Mouse (Mus musculus): ENCODE data around the gene Hspa1a. TPM values are rescaled to one million over a fixed set of nuclear protein-coding genes. Genes with fewer than 3 reads are reported as not detected.
"Not testable (repeated sequence)": the region's sequence is repeated elsewhere in the genome, so short reads cannot be mapped to it uniquely, and the experiment has no call there.

The Hspa1a gene
- polyA plus RNA-seq, 1 experiment from 2014 or later: 4.9 TPM

GRCm38 (mm10) chr17:34957291-34957690 is 14.7 kb downstream of the Hspa1a start:
- not testable (repeated sequence) for H3K27me3 ChIP-seq (ENCODE audit: control insufficient read depth, insufficient read depth, low read length); H3K4me2 ChIP-seq (replicated peaks; ENCODE audit: low read depth, low read length); H3K27ac ChIP-seq (ENCODE audit: low read length); ATAC-seq (ENCODE audit: insufficient number of reproducible peaks, insufficient read depth, low FRiP score, low read depth); H3K9me3 ChIP-seq (ENCODE audit: control insufficient read depth, low read depth, low read length); H3K9ac ChIP-seq (replicated peaks; ENCODE audit: low read depth, low read length); H3K4me3 ChIP-seq (ENCODE audit: low read depth, low read length); H3K36me3 ChIP-seq (ENCODE audit: control insufficient read depth, insufficient read depth, low read length)
- peaks cover 11% of the 10 kb centered on the region; the same call in 1 of the 2 replicates for H3K4me1 ChIP-seq (ENCODE audit: control insufficient read depth, insufficient read depth, low read length)
- WGBS: 12% methylated on average over 29 of the region's 40 CpGs

DNA sequence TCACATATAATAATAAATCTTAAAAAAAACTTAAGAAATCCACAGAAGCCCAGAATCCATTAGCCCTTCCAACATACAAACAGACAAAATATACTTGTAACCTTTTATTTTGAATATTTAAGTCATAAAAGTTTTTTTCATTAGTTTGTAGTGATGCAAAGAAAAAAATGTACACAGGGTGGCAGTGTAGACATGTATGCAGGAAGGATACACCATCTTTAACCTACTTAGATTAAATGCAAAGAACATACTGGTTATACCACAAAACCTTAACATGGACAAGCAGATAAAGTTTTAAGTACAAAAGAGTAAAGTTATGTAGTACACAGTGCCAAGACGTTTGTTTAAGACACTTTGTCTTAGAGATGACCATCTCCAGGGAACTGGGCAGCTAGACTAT is 15.6 kb downstream of the Hspa1a start:
- ATAC-seq (ENCODE audit: insufficient number of reproducible peaks, insufficient read depth, low FRiP score, low read depth): no peak
- no peak overlapping the region for H3K4me3 ChIP-seq (ENCODE audit: low read depth, low read length)
- peaks cover under 1% of the 10 kb centered on the region; the same call in 1 of the 2 replicates for H3K36me3 ChIP-seq (ENCODE audit: control insufficient read depth, insufficient read depth, low read length)
- H3K9ac ChIP-seq (replicated peaks; ENCODE audit: low read depth, low read length): no peak overlapping the region
- no peak overlapping the region for H3K4me2 ChIP-seq (replicated peaks; ENCODE audit: low read depth, low read length)
- WGBS: 41% methylated on average over 1 of the region's 1 CpGs
- H3K9me3 ChIP-seq (ENCODE audit: control insufficient read depth, low read depth, low read length): no peaks in the 10 kb centered on the region
- no peak overlapping the region for H3K27ac ChIP-seq (ENCODE audit: low read length)
- H3K4me1 ChIP-seq (ENCODE audit: control insufficient read depth, insufficient read depth, low read length): peaks cover 9% of the 10 kb centered on the region; the same call in 1 of the 2 replicates
- H3K27me3 ChIP-seq (ENCODE audit: control insufficient read depth, insufficient read depth, low read length): no peaks in the 10 kb centered on the region

DNA sequence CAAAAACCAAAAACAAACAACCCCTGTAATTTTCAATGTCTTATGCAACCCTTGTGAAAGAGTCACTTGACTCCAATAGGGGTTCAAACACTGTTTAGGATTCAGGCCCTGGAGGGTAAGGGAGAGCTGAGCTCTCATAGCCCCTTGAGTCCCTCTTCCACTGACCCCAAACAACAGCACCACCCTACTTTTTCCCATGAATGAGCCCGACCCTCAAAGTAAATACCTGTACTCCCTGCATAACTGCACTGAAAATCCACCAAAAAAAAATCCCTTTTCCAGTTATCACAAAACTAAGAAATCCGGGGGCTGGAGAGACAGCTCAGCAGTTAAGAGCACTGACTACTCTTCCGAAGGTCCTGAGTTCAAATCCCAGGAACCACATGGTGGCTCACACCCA is 16.1 kb downstream of the Hspa1a start:
- WGBS: 74% methylated on average over 3 of the region's 3 CpGs
- Histone ChIP-seq H3K9me3 (ENCODE audit: control insufficient read depth, low read depth, low read length) (no peaks in the 10 kb centered on the region), H3K4me2 (replicated peaks; ENCODE audit: low read depth, low read length) (no peak overlapping the region), H3K9ac (replicated peaks; ENCODE audit: low read depth, low read length) (no peak overlapping the region), H3K27me3 (ENCODE audit: control insufficient read depth, insufficient read depth, low read length) (no peaks in the 10 kb centered on the region), H3K4me1 (ENCODE audit: control insufficient read depth, insufficient read depth, low read length) (peaks cover 9% of the 10 kb centered on the region), H3K4me3 (ENCODE audit: low read depth, low read length) (no peak overlapping the region), H3K36me3 (ENCODE audit: control insufficient read depth, insufficient read depth, low read length) (peaks cover 5% of the 10 kb centered on the region), H3K27ac (ENCODE audit: low read length) (no peak overlapping the region)
- no peak for ATAC-seq (ENCODE audit: insufficient number of reproducible peaks, insufficient read depth, low FRiP score, low read depth)

DNA sequence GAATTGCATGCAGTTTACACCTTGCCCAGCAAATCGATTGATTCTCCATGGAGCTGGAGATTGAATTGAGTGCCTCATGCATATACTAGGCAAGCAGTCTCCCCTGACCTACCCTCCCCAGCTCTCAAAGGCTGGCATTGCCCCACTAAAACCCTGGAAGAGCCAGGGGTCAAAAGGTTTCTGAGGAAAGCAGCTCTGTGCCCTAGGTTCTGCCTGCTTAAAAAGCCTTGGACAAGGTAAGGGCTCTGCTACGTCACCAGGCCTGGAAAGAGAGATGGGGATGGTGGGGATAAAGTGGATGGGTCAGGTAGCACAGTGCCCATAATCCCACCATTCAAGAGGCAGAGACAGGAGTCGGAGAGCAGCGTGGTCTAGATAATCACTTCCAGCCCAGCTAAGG is 17.1 kb downstream of the Hspa1a start:
- H3K9ac ChIP-seq (replicated peaks; ENCODE audit: low read depth, low read length): no peak overlapping the region
- no peaks in the 10 kb centered on the region for H3K9me3 ChIP-seq (ENCODE audit: control insufficient read depth, low read depth, low read length)
- H3K4me3 ChIP-seq (ENCODE audit: low read depth, low read length): no peak overlapping the region
- no peak overlapping the region for H3K4me2 ChIP-seq (replicated peaks; ENCODE audit: low read depth, low read length)
- H3K4me1 ChIP-seq (ENCODE audit: control insufficient read depth, insufficient read depth, low read length): peaks cover 12% of the 10 kb centered on the region
- peaks cover 16% of the 10 kb centered on the region for H3K36me3 ChIP-seq (ENCODE audit: control insufficient read depth, insufficient read depth, low read length)
- no peak overlapping the region for H3K27ac ChIP-seq (ENCODE audit: low read length)
- no peak for ATAC-seq (ENCODE audit: insufficient number of reproducible peaks, insufficient read depth, low FRiP score, low read depth)
- 93% methylated on average over 4 of the region's 4 CpGs for WGBS
- no peaks in the 10 kb centered on the region for H3K27me3 ChIP-seq (ENCODE audit: control insufficient read depth, insufficient read depth, low read length)

- Histone ChIP-seq H3K27me3 (ENCODE audit: control insufficient read depth, insufficient read depth, low read length) (no peaks in the 10 kb centered on the region), H3K27ac (ENCODE audit: low read length) (no peak overlapping the region), H3K4me3 (ENCODE audit: low read depth, low read length) (no peak overlapping the region), H3K36me3 (ENCODE audit: control insufficient read depth, insufficient read depth, low read length) (peaks cover 22% of the 10 kb centered on the region), H3K4me1 (ENCODE audit: control insufficient read depth, insufficient read depth, low read length) (peaks cover 10% of the 10 kb centered on the region), H3K4me2 (replicated peaks; ENCODE audit: low read depth, low read length) (no peak overlapping the region), H3K9ac (replicated peaks; ENCODE audit: low read depth, low read length) (no peak overlapping the region), H3K9me3 (ENCODE audit: control insufficient read depth, low read depth, low read length) (no peaks in the 10 kb centered on the region)
- no peak for ATAC-seq (ENCODE audit: insufficient number of reproducible peaks, insufficient read depth, low FRiP score, low read depth)
- 90% methylated on average over 4 of the region's 4 CpGs for WGBS
Measured at GRCm38 (mm10) chr17:34953904-34954303, 18.1 kb downstream of the Hspa1a start.

DNA sequence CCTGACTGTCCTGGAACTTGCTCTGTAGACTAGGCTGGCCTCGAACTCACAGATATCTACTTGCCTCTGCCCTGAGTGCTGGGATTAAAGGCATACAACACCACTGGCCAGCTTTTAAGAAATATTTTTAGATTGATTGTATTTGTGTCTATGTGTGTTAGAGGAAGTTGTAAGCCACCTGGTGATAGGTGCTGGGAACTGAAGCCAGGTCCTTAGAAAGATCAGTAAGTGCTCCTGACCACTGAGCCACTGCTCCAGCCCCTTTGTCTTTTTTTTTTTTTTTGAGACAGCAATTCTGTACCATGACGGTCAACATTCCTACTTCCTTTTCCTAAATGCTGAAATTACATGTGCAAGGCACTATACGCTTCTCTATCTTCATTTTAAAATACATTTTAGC is 18.7 kb downstream of the Hspa1a start:
- Histone ChIP-seq H3K9me3 (ENCODE audit: control insufficient read depth, low read depth, low read length) (no peaks in the 10 kb centered on the region), H3K4me1 (ENCODE audit: control insufficient read depth, insufficient read depth, low read length) (peaks cover 10% of the 10 kb centered on the region), H3K9ac (replicated peaks; ENCODE audit: low read depth, low read length) (no peak overlapping the region), H3K27me3 (ENCODE audit: control insufficient read depth, insufficient read depth, low read length) (no peaks in the 10 kb centered on the region), H3K4me3 (ENCODE audit: low read depth, low read length) (no peak overlapping the region), H3K27ac (ENCODE audit: low read length) (no peak overlapping the region), H3K4me2 (replicated peaks; ENCODE audit: low read depth, low read length) (peak overlapping the region; percentile 76), H3K36me3 (ENCODE audit: control insufficient read depth, insufficient read depth, low read length) (peaks cover 22% of the 10 kb centered on the region)
- WGBS: 79% methylated on average over 3 of the region's 3 CpGs
- no peak for ATAC-seq (ENCODE audit: insufficient number of reproducible peaks, insufficient read depth, low FRiP score, low read depth)

DNA sequence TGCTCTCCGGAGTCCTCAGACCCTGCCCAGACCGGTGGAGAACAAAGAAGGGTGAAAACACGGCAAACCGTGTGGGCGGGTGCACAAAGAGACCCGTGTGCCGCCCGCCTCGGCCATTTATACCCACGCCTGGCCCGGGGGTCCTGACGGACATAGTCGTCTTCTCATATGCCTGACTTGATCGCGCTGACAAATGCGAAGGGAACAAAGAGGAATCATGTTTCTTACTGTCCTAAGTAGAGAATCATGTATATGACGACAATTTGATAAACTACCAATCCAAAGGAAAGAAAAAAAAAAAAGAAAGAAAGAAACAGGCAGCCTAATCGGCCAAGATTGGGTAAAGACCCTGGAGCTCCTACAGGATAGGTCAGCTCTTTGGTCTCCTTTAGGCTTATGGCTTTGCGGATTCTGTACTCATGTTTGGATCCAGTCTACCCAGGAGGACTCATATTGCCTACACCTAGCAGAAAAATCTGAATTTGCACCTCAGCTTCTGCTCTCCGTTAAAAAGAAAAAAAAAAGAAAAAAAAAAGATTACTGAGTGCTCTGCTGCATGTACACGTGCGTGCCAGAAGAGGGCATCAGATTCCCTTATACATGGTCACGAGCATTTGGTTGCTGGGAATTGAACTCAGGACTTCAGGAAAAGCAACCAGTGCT is 19.4 kb downstream of the Hspa1a start:
- H3K4me2 ChIP-seq (replicated peaks; ENCODE audit: low read depth, low read length): peak overlapping the region; percentile 76
- H3K9ac ChIP-seq (replicated peaks; ENCODE audit: low read depth, low read length): peak overlapping the region; percentile 99
- peaks cover 10% of the 10 kb centered on the region for H3K4me1 ChIP-seq (ENCODE audit: control insufficient read depth, insufficient read depth, low read length)
- no peaks in the 10 kb centered on the region for H3K9me3 ChIP-seq (ENCODE audit: control insufficient read depth, low read depth, low read length)
- ATAC-seq (ENCODE audit: insufficient number of reproducible peaks, insufficient read depth, low FRiP score, low read depth): peak; percentile 79
- peak overlapping the region; percentile 92 for H3K27ac ChIP-seq (ENCODE audit: low read length)
- peaks cover 22% of the 10 kb centered on the region for H3K36me3 ChIP-seq (ENCODE audit: control insufficient read depth, insufficient read depth, low read length)
- peak overlapping the region; percentile 98 for H3K4me3 ChIP-seq (ENCODE audit: low read depth, low read length)
- under 1% methylated on average over 23 of the region's 23 CpGs for WGBS
- H3K27me3 ChIP-seq (ENCODE audit: control insufficient read depth, insufficient read depth, low read length): no peaks in the 10 kb centered on the region

DNA sequence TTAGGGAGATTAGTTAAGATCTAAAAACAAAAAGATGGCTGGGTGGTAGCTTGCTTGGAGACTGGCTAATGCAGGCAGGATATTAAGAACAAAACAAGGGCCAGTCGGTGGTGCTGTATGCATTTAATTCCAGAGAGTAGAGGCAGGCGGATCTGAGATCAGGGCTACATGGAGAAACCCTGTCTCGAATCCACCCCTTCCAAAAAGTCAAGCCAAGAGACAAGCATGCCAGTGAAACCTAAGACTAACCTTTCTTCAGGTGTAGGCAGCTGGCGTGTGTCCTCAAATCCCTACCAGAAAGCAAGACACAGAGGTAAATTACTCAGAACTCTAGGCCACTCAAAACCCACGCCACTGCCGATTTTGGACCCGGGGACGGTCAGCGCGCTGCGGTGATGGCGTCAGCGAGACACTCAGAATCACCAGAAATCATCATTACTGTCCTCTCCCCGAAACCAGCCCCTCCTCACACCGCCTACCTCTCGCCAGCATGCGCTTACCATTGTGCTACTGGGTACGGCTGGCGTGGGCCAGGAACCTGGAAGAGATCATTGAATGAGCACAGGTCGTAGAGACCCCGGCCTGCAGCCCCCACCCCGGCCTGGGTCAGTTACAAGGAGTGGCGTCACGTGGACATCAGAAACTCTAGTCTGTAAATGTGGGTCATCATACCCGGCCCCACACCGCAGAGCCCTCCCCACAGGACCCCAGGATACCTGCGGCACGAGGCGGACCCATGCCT is 20.1 kb downstream of the Hspa1a start:
- no peaks in the 10 kb centered on the region for H3K9me3 ChIP-seq (ENCODE audit: control insufficient read depth, low read depth, low read length)
- peak overlapping the region; percentile 98 for H3K4me3 ChIP-seq (ENCODE audit: low read depth, low read length)
- peak overlapping the region; percentile 92 for H3K27ac ChIP-seq (ENCODE audit: low read length)
- H3K36me3 ChIP-seq (ENCODE audit: control insufficient read depth, insufficient read depth, low read length): peaks cover 22% of the 10 kb centered on the region
- no peaks in the 10 kb centered on the region for H3K27me3 ChIP-seq (ENCODE audit: control insufficient read depth, insufficient read depth, low read length)
- peak overlapping the region; percentile 76 for H3K4me2 ChIP-seq (replicated peaks; ENCODE audit: low read depth, low read length)
- peak; percentile 53 for ATAC-seq (ENCODE audit: insufficient number of reproducible peaks, insufficient read depth, low FRiP score, low read depth)
- H3K9ac ChIP-seq (replicated peaks; ENCODE audit: low read depth, low read length): peak overlapping the region; percentile 99
- H3K4me1 ChIP-seq (ENCODE audit: control insufficient read depth, insufficient read depth, low read length): peaks cover 10% of the 10 kb centered on the region
- WGBS: under 1% methylated on average over 29 of the region's 29 CpGs

Data from stomach, embryonic 14.5 days (tissue).